ENCODE assay signal across 21 mouse cellular contexts in genomic region chr10:20021256-20021655, GRCm38 (mm10).
"Had no signal": no experiment of that assay in that cellular context is flagged by ENCODE, and none has a peak within 500 bp of the region (broad histone marks: within the 10 kb centered on the region; RNA-seq: fewer than 3 reads in every experiment).

No protein-coding gene starts in this region.

- H3K4me3 ChIP-seq: liver, embryonic 13.5 days; liver, embryonic 15.5 days; lung, embryonic 15.5 days; midbrain, embryonic 10.5 days; midbrain, embryonic 12.5 days; myocyte; neural tube, embryonic 13.5 days; neural tube, embryonic 15.5 days had no signal

- DNase-seq: liver, embryonic 13.5 days; liver, postnatal 0 days; lung, adult 2 months; lung, postnatal 10 days; lung, postnatal 4 days; midbrain, embryonic 14.5 days; right cerebral cortex, adult 18-20 months; right cerebral cortex, postnatal 25 days; right cerebral cortex, postnatal 4 days; spleen, adult 18-20 months; thymus, adult 18-20 months; thymus, postnatal 14 days; thymus, postnatal 36 days had no signal

- H3K27me3 ChIP-seq: liver, embryonic 13.5 days; liver, embryonic 15.5 days; lung, embryonic 15.5 days; midbrain, embryonic 12.5 days; neural tube, embryonic 13.5 days; neural tube, embryonic 15.5 days had no signal

- H3K36me3 ChIP-seq: lung, embryonic 15.5 days; midbrain, embryonic 10.5 days; midbrain, embryonic 12.5 days; neural tube, embryonic 13.5 days; neural tube, embryonic 15.5 days had no signal

- H3K9ac ChIP-seq: liver, embryonic 13.5 days; liver, embryonic 15.5 days; liver, postnatal 0 days; lung, embryonic 15.5 days; midbrain, embryonic 12.5 days; neural tube, embryonic 13.5 days; neural tube, embryonic 15.5 days had no signal

- H3K9me3 ChIP-seq: liver, embryonic 15.5 days; lung, embryonic 15.5 days; neural tube, embryonic 15.5 days had no signal

- H3K4me1 ChIP-seq: liver, embryonic 13.5 days; liver, embryonic 15.5 days; lung, embryonic 15.5 days had no signal

- H3K27ac ChIP-seq: liver, embryonic 13.5 days; liver, embryonic 15.5 days; lung, embryonic 15.5 days; midbrain, embryonic 10.5 days; midbrain, embryonic 12.5 days; neural tube, embryonic 13.5 days; neural tube, embryonic 15.5 days had no signal

- H3K4me2 ChIP-seq: liver, embryonic 13.5 days; liver, embryonic 15.5 days; lung, embryonic 15.5 days; midbrain, embryonic 12.5 days; neural tube, embryonic 13.5 days; neural tube, embryonic 15.5 days had no signal

- ATAC-seq: liver, postnatal 0 days; midbrain, embryonic 16.5 days had no signal
